Mouse (Mus musculus) retina, embryonic 14.5 days (tissue): ENCODE measurements around the gene Wwc2.

ENCODE experiments used
- DNase-seq: peaks from one replicate; pipeline ENCODE4 v3.0.0-alpha.2; 2015; ENCODE audit warnings: low spot score

The Wwc2 gene

GRCm38 (mm10) chr8:47990911-47991820 lies at the start of gene Wwc2:
TSS of gene Wwc2 (minus strand) at chr8:47990924.
- DNase-seq, result peak; percentile 66

DNA sequence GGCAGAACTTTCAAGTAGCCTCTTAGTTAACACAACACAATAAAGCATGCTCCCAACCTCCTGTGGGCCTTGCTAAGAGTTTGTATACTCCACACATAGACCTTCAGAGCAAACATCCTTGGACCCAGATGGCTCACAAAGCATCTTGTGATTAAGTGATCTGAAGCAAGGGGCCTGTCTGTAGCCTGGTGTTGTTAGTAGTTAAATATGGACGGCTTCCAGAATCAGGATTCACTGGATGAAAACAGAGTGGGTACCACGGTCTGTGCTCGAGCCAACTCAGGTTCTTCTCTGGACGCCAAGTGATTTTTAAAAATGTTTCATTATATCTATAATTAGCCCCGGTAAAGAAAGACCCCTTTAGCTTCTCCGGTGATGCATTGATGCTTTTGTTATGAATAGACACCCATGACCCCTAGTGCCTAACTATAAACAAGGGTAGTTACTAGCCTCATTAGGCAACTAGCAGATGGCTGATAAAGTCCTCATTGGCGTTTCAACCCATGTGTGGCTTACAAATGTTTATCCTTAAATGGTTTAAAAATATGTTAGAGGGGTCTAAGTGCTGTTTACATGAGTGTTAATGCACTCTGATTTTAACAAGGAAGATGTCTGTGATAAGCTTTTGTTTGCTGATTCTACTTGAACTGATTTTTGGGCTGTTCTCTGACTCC lies 47.7 kb upstream of the Wwc2 start:
- no peak for DNase-seq

GRCm38 (mm10) chr8:48032046-48032445 lies 41.3 kb upstream of the Wwc2 start:
- DNase-seq, result no peak

- no peak for DNase-seq
Measured at GRCm38 (mm10) chr8:48030667-48031066, 39.9 kb upstream of the Wwc2 start.

GRCm38 (mm10) chr8:48026796-48027195 lies 36.1 kb upstream of the Wwc2 start:
- DNase-seq, result no peak

GRCm38 (mm10) chr8:48023206-48023605 lies 32.5 kb upstream of the Wwc2 start:
- no peak for DNase-seq

GRCm38 (mm10) chr8:48019737-48020136 lies 29.0 kb upstream of the Wwc2 start:
- DNase-seq, result no peak

GRCm38 (mm10) chr8:48016538-48016937 lies 25.8 kb upstream of the Wwc2 start:
- peak; percentile 92 for DNase-seq

DNA sequence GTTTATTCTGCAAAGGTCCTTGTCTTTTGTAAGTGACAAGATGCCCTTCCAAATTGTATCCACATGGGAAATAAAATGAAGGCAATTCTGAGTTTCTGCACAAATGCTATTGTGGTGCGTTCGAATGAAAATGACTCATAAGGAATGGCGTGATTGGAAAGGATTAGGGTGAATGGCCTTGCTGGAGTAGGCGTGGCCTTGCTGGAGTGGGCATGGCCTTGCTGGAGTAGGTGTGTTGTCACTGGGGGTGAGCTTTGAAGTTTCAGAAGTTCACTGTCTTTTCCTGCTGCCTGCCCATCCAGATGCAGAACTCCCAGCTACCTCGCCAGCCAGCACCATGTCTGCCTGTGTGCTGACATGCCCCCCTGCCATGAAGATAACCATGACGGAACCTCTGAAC lies 23.7 kb upstream of the Wwc2 start:
- DNase-seq, result no peak

DNA sequence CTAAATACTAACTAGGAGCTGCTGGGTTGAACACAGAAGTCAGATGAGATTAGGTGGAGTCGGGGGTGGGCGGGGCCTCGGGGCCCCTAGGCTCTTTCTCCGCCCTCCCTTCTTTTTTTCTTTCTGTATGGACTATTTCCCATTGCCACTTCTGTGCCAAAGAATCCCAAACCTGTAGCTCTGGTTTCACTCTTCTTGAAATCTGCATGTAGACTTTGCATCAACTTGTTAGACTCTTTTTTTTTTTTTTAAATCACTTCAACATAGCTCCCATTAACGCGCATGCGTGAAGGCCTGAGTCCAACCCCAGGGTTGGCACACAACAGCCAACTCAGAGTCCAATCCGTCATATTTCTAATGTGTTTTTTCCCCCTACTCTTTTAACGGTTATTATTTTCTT lies 22.6 kb upstream of the Wwc2 start:
- DNase-seq, result no peak

GRCm38 (mm10) chr8:48011871-48012270 lies 21.1 kb upstream of the Wwc2 start:
- no peak for DNase-seq

DNA sequence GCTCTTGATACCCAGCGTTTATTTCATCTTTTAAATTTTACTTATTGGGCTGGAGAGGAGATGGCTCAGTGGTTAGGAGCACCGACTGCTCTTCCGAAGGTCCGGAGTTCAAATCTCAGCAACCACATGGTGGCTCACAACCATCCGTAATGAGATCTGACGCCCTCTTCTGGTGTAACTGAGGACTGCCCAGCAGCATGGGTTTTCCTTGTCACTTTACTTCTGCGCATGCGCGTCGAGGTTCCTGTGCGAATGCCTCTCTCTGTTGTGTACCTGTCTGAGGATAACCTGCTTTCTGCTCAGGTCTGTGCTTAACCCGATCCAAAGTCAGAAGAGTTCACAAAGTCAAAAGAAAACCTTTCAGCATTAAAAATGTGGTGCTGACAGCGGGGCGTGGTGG lies 20.3 kb upstream of the Wwc2 start:
- DNase-seq, result no peak

DNA sequence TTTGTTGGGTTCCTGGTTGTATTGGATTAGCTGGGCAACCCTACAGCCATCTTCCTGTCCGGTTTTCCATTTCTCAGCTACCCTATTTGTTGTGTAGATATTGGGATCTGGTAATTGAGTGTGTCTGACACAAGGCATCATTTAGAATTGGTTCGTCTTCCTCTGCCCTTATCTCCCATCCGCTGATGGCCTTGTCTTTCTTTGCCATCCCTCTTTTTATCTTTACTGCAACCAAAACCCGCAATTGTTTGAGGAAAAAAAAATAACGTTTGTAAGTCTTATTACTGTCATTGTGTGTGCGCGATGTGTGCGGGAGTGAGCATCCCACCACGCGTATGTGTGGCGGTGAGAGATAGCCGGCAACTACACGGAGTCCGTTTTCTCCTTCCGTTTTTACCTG lies 18.7 kb upstream of the Wwc2 start:
- no peak for DNase-seq

- no peak for DNase-seq
Measured at GRCm38 (mm10) chr8:48008936-48009335, 18.2 kb upstream of the Wwc2 start.

DNA sequence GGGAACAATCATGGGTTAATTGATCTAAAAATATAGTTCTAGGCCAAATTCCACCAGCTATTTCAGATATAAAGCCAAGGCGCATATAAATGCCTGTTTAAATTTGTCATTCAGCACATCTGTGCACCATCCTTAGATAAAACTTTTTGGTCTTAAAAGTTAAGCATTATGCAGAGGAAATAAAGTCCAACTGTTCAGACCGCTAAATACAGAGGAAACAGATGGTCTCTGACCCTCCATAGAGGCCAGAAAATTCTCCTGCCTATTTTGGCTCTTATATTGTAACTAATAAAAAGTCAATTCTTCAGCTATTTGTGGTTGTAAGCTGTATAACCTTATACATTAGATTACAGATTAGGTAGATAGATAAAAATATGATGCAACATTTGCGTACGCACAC lies 16.1 kb upstream of the Wwc2 start:
- no peak for DNase-seq

- no peak for DNase-seq
Measured at GRCm38 (mm10) chr8:48002551-48002950, 11.8 kb upstream of the Wwc2 start.

GRCm38 (mm10) chr8:48001395-48001794 lies 10.7 kb upstream of the Wwc2 start:
- no peak for DNase-seq

DNA sequence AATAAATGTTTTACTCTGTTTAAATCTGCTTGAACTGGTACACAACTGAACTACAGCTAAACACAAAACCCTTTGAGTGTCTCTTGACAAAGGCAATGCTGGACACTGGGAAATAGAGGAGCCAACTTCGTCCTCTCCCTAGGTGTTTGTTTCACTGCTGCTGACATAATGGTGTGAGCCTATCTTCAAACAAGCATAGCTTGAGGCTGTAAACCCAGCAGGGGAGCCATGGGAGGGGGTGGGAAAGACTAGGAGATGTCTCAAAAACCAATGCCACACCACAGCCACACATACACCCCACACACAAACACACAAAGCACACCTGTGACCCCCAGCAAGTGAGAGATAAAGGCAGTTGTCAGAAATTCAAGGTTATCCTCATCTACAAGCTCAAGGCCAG lies 6.0 kb upstream of the Wwc2 start:
- DNase-seq, result no peak

DNA sequence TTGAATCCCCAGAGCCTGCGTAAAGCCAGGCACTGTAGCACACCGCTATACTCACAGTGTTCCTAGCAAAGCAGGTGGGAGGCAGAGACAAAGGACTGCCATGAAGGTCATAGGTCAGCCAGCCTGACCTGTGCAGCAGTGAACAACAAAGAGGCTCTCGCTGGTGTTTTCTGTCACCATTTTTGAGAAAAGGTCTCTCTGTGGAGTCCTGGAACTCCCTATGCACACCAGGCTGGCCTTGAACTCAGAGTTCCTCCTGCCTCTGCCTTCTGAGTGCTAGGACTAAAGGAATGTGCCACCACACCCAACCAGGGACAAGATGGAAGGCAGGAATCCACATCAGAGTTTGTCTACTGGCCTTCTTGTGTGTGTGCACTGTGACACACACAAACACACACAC lies 5.4 kb upstream of the Wwc2 start:
- no peak for DNase-seq

- no peak for DNase-seq
Measured at GRCm38 (mm10) chr8:47995391-47995790, 4.7 kb upstream of the Wwc2 start.

DNA sequence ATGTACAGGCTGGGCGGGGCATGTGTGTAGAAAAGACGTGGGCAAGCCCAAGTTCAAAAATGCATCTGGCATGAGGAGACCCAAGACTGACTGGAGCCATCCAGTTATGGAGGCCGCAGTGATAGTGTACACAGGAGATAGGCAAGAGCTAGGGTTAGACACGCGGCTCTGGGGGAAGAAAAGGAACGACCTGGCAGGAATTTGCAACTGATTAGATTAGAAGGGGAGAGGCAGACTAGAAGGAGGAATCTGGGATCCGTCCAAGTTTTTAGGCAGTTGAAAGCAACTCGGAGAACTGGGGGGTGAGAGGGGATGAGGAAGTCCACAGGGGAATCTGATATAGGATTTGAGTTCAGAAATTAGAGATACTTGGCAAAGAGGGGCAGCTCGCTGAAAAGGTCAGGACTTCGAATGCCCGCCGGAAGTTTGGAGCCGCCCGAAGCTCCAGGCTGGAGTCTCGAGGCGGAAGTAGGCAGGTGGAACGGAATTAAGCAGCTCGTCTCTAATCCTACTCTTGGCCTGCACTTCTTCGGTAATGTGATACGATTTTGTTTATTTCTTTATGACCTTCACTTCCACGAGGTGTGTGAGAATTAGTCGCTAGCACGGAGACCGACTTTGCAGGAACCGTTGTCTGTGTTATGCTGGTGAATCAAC lies 4.0 kb upstream of the Wwc2 start:
- no peak for DNase-seq

GRCm38 (mm10) chr8:47990386-47990772 lies 345 bp downstream of the Wwc2 start:
- peak; percentile 95 for DNase-seq
